ENCODE assay signal across 16 mouse cellular contexts in the genomic region with DNA sequence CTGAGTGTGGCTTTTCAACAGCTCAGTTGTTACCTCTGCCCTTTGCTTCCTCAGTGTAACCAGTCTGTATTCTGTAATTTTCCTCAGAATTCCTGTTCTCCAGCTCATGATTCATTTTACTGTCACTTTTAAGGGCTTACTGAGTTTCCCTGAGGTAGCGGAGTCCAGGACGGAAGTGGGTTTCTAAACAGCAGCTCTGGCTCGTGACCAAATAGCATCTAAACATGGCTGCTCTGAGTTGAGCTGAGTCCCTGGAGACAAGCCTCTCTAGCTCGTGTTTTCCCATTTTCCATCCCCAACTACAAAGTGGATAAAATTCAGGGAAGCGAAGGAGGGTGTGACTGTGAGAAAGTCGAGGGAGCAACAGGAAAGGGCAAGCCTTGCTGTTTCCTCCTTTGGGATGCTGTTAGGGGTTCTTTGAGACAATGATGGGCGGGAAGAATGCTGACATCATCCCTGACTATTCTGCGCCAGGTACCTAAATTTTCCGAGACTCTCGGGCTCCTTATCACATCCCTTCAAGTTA. TPM values are rescaled to one million over a fixed set of nuclear protein-coding genes. Genes with fewer than 3 reads are reported as not detected.
DNase-seq lines count a peak whose midpoint lies in the region; ATAC-seq and TF ChIP-seq lines count a peak whose summit lies in the region.
"Had no signal": no experiment of that assay in that cellular context is flagged by ENCODE, and none has a peak within 500 bp of the region (broad histone marks: within the 10 kb centered on the region; RNA-seq: fewer than 3 reads in every experiment).

No protein-coding gene starts in this region.

- H3K4me3 ChIP-seq in kidney, adult 2 months (ENCODE audit: insufficient read depth, low read depth, low read length), result no peak overlapping the region
- no peak overlapping the region for H3K4me3 ChIP-seq in kidney, embryonic 15.5 days (replicated peaks)
- no peak overlapping the region for H3K4me3 ChIP-seq in kidney, postnatal 0 days (replicated peaks; ENCODE audit: low read depth, low read length)
- H3K4me3 ChIP-seq in midbrain, embryonic 10.5 days, result no peak overlapping the region
- H3K4me3 ChIP-seq in midbrain, postnatal 0 days (ENCODE audit: low read depth, low read length), result no peak overlapping the region
- H3K4me3 ChIP-seq: embryonic facial prominence, embryonic 12.5 days; hindbrain, embryonic 13.5 days; limb, embryonic 13.5 days; midbrain, embryonic 15.5 days; neural tube, embryonic 12.5 days; stomach, embryonic 15.5 days had no signal

- H3K9ac ChIP-seq in kidney, embryonic 15.5 days, result no peak overlapping the region
- no peak overlapping the region for H3K9ac ChIP-seq in kidney, postnatal 0 days (ENCODE audit: low read depth, low read length)
- no peak overlapping the region for H3K9ac ChIP-seq in midbrain, postnatal 0 days (replicated peaks; ENCODE audit: low read length, poor library complexity, severe bottlenecking)
- H3K9ac ChIP-seq: embryonic facial prominence, embryonic 12.5 days; hindbrain, embryonic 13.5 days; limb, embryonic 13.5 days; liver, postnatal 0 days; midbrain, embryonic 15.5 days; neural tube, embryonic 12.5 days; stomach, embryonic 15.5 days had no signal

- no peaks in the 10 kb centered on the region for H3K27me3 ChIP-seq in kidney, adult 2 months (replicated peaks; ENCODE audit: control insufficient read depth, insufficient read depth, low read length)
- no peaks in the 10 kb centered on the region for H3K27me3 ChIP-seq in kidney, embryonic 15.5 days
- H3K27me3 ChIP-seq in kidney, postnatal 0 days (ENCODE audit: insufficient read depth, low read length), result no peaks in the 10 kb centered on the region
- no peaks in the 10 kb centered on the region for H3K27me3 ChIP-seq in midbrain, embryonic 10.5 days (ENCODE audit: low read depth, poor library complexity, severe bottlenecking)
- H3K27me3 ChIP-seq in midbrain, postnatal 0 days (ENCODE audit: insufficient read depth, low read length), result no peaks in the 10 kb centered on the region
- H3K27me3 ChIP-seq: embryonic facial prominence, embryonic 12.5 days; hindbrain, embryonic 13.5 days; limb, embryonic 13.5 days; midbrain, embryonic 15.5 days; neural tube, embryonic 12.5 days; stomach, embryonic 15.5 days had no signal

- peak; percentile 71 for DNase-seq in kidney, adult 2 months
- DNase-seq in brain, adult 2 months (ENCODE audit: low read depth, low spot score), result peak; percentile 41
- DNase-seq in kidney, postnatal 0 days (ENCODE audit: low spot score), result peak; percentile 32
- DNase-seq in lung, postnatal 4 days, result peak; percentile 40 to 42
- DNase-seq in midbrain, embryonic 10.5 days (ENCODE audit: low spot score), result no peak
- DNase-seq in midbrain, postnatal 0 days (ENCODE audit: low spot score), result no peak
- DNase-seq: cerebellum, postnatal 10 days; liver, postnatal 0 days had no signal

- no peak for TF ChIP-seq POLR2A in kidney, adult 2 months (IDR thresholded peaks at IDR 0.05; ENCODE audit: low read depth, low read length)

- TF ChIP-seq CTCF in kidney, adult 2 months (conservative IDR thresholded peaks at IDR 0.05; ENCODE audit: insufficient read depth, insufficient read length, low read depth, low read length), result no peak
- TF ChIP-seq CTCF in kidney, postnatal 0 days (IDR thresholded peaks at IDR 0.05; ENCODE audit: low read depth), result no peak
- TF ChIP-seq CTCF in midbrain, postnatal 0 days (IDR thresholded peaks at IDR 0.05), result no peak

- 0 out of 2 replicates have a peak overlapping the region, but pooled peaks have one; percentile 8 for H3K27ac ChIP-seq in kidney, adult 2 months (ENCODE audit: insufficient read depth, low read depth, low read length)
- H3K27ac ChIP-seq in kidney, embryonic 15.5 days, result no peak overlapping the region
- H3K27ac ChIP-seq in kidney, postnatal 0 days, result no peak overlapping the region
- H3K27ac ChIP-seq in midbrain, embryonic 10.5 days (replicated peaks), result no peak overlapping the region
- H3K27ac ChIP-seq in midbrain, postnatal 0 days (ENCODE audit: low read depth, low read length), result no peak overlapping the region
- H3K27ac ChIP-seq: embryonic facial prominence, embryonic 12.5 days; hindbrain, embryonic 13.5 days; limb, embryonic 13.5 days; midbrain, embryonic 15.5 days; neural tube, embryonic 12.5 days; stomach, embryonic 15.5 days had no signal

- H3K9me3 ChIP-seq in kidney, embryonic 15.5 days (replicated peaks), result no peaks in the 10 kb centered on the region
- 0 out of 2 replicates have a peak, but pooled peaks cover 3% of the 10 kb centered on the region for H3K9me3 ChIP-seq in kidney, postnatal 0 days (replicated peaks; ENCODE audit: low read length)
- H3K9me3 ChIP-seq in midbrain, embryonic 10.5 days (replicated peaks), result peaks cover 13% of the 10 kb centered on the region
- H3K9me3 ChIP-seq in midbrain, postnatal 0 days (ENCODE audit: low read length), result no peaks in the 10 kb centered on the region
- H3K9me3 ChIP-seq: embryonic facial prominence, embryonic 12.5 days; hindbrain, embryonic 13.5 days; midbrain, embryonic 15.5 days; neural tube, embryonic 12.5 days; stomach, embryonic 15.5 days had no signal

- ATAC-seq in kidney, embryonic 15.5 days (replicated peaks; ENCODE audit: low FRiP score), result no peak
- no peak for ATAC-seq in kidney, postnatal 0 days (replicated peaks; ENCODE audit: low FRiP score, low read depth)
- no peak for ATAC-seq in midbrain, postnatal 0 days (ENCODE audit: low FRiP score)
- ATAC-seq: intestine, embryonic 16.5 days; liver, postnatal 0 days; midbrain, embryonic 15.5 days had no signal

- 70% methylated on average over 10 of the region's 10 CpGs for WGBS in kidney, adult 2 months
- whole genome bisulfite sequencing in kidney, embryonic 15.5 days, result 79% methylated on average over 10 of the region's 10 CpGs
- 64% methylated on average over 10 of the region's 10 CpGs for WGBS in kidney, postnatal 0 days
- WGBS in midbrain, embryonic 10.5 days, result 88% methylated on average over 10 of the region's 10 CpGs
- 85% methylated on average over 10 of the region's 10 CpGs for WGBS in midbrain, postnatal 0 days

- H3K4me2 ChIP-seq in kidney, embryonic 15.5 days, result no peak overlapping the region
- no peak overlapping the region for H3K4me2 ChIP-seq in kidney, postnatal 0 days (ENCODE audit: low read length)
- H3K4me2 ChIP-seq in midbrain, postnatal 0 days (ENCODE audit: low read depth, low read length, poor library complexity, severe bottlenecking), result no peak overlapping the region
- H3K4me2 ChIP-seq: embryonic facial prominence, embryonic 12.5 days; hindbrain, embryonic 13.5 days; limb, embryonic 13.5 days; midbrain, embryonic 15.5 days; neural tube, embryonic 12.5 days; stomach, embryonic 15.5 days had no signal

- H3K36me3 ChIP-seq in kidney, adult 2 months (ENCODE audit: control insufficient read depth, insufficient read depth, low read length), result no peaks in the 10 kb centered on the region
- H3K36me3 ChIP-seq in kidney, embryonic 15.5 days, result no peaks in the 10 kb centered on the region
- no peaks in the 10 kb centered on the region for H3K36me3 ChIP-seq in kidney, postnatal 0 days (ENCODE audit: insufficient read depth, low read length)
- H3K36me3 ChIP-seq in midbrain, embryonic 10.5 days, result no peaks in the 10 kb centered on the region
- no peaks in the 10 kb centered on the region for H3K36me3 ChIP-seq in midbrain, postnatal 0 days (ENCODE audit: insufficient read depth, low read length)
- H3K36me3 ChIP-seq: embryonic facial prominence, embryonic 12.5 days; hindbrain, embryonic 13.5 days; limb, embryonic 13.5 days; midbrain, embryonic 15.5 days; neural tube, embryonic 12.5 days; stomach, embryonic 15.5 days had no signal

- H3K4me1 ChIP-seq in kidney, adult 2 months (ENCODE audit: control insufficient read depth, insufficient read depth, low read length), result no peaks in the 10 kb centered on the region
- H3K4me1 ChIP-seq in kidney, embryonic 15.5 days, result no peaks in the 10 kb centered on the region
- H3K4me1 ChIP-seq in kidney, postnatal 0 days (replicated peaks; ENCODE audit: insufficient read depth, low read length), result no peaks in the 10 kb centered on the region
- H3K4me1 ChIP-seq in midbrain, embryonic 10.5 days, result no peaks in the 10 kb centered on the region
- H3K4me1 ChIP-seq in midbrain, postnatal 0 days (ENCODE audit: insufficient read depth, low read length), result no peaks in the 10 kb centered on the region
- H3K4me1 ChIP-seq: embryonic facial prominence, embryonic 12.5 days; hindbrain, embryonic 13.5 days; limb, embryonic 13.5 days; midbrain, embryonic 15.5 days; neural tube, embryonic 12.5 days; stomach, embryonic 15.5 days had no signal

RNA-seq across cellular contexts. Expression of a gene that starts 19.9 kb away (rescaled TPM):
- polyA plus RNA-seq in kidney, adult 2 months (2012; rRNA removed), result 19.0 and 21.6 TPM in 2 replicates
- 26.2 and 33.4 TPM in 2 replicates for polyA plus RNA-seq in kidney, embryonic 15.5 days (2015; fragmentation: Nextera tagmentation; extraction: Ambion mirVana)
- 12.8 and 15.2 TPM in 2 replicates for polyA plus RNA-seq in kidney, postnatal 0 days (2015; fragmentation: Nextera tagmentation; extraction: Ambion mirVana)
- polyA plus RNA-seq in midbrain, embryonic 10.5 days (2016; fragmentation: Nextera tagmentation; extraction: Ambion mirVana), result 30.0 and 30.1 TPM in 2 replicates
- 15.7 and 25.8 TPM in 2 replicates for total RNA-seq in midbrain, postnatal 0 days (2014; rRNA removed)
- polyA plus RNA-seq in midbrain, postnatal 0 days (2015; fragmentation: Nextera tagmentation; extraction: Ambion mirVana), result 4.5 and 5.1 TPM in 2 replicates

RNA-seq across cellular contexts. Expression of a gene that starts 55.0 kb away (rescaled TPM):
- 1.4 and 2.2 TPM in 2 replicates for polyA plus RNA-seq in kidney, adult 2 months (2012; rRNA removed)
- polyA plus RNA-seq in kidney, embryonic 15.5 days (2015; fragmentation: Nextera tagmentation; extraction: Ambion mirVana), result 0.62 and 1.1 TPM in 2 replicates
- 0.64 and 0.75 TPM in 2 replicates for polyA plus RNA-seq in kidney, postnatal 0 days (2015; fragmentation: Nextera tagmentation; extraction: Ambion mirVana)
- 0.41 and 0.56 TPM in 2 replicates for polyA plus RNA-seq in midbrain, embryonic 10.5 days (2016; fragmentation: Nextera tagmentation; extraction: Ambion mirVana)
- total RNA-seq in midbrain, postnatal 0 days (2014; rRNA removed), result 0.66 and 1.1 TPM in 2 replicates
- polyA plus RNA-seq in midbrain, postnatal 0 days (2015; fragmentation: Nextera tagmentation; extraction: Ambion mirVana), result 0.26 and 0.56 TPM in 2 replicates

Comparison
In these comparisons a context has a peak if more than half of its experiments do, and no peak if none do; other contexts are left out.
1. DNase-seq: peak in kidney, adult 2 months (single experiment), brain, adult 2 months (single experiment), kidney, postnatal 0 days (single experiment) and lung, postnatal 4 days (2 of 2); none in midbrain, embryonic 10.5 days (single experiment) and midbrain, postnatal 0 days (single experiment).